Mouse (Mus musculus) thymus, adult 2 months (tissue): Measurements from ENCODE around the gene Optn. TPM values are rescaled to one million over a fixed set of nuclear protein-coding genes. Genes with fewer than 3 reads are reported as not detected.

Experiments used
- DNase-seq: peaks from one replicate; pipeline ENCODE4 v3.0.0; 2021
- H3K27ac ChIP-seq: fragments of 200-500 bp; 2 replicates; pipeline ENCODE4 v1.5.1; 2012; ENCODE audit warnings: low read length, control low read depth; ENCODE audit not compliant: control insufficient read depth, insufficient read depth
- H3K27me3 ChIP-seq: fragments of 200-500 bp; 2 replicates; pipeline ENCODE4 v1.6.1; 2012; ENCODE audit warnings: mild to moderate bottlenecking, low read length, moderate library complexity, mixed read lengths; ENCODE audit not compliant: control insufficient read depth, insufficient read depth
- H3K36me3 ChIP-seq: fragments of 200-500 bp; 2 replicates; pipeline ENCODE4 v1.6.1; 2012; ENCODE audit warnings: mild to moderate bottlenecking, low read length, moderate library complexity; ENCODE audit not compliant: control insufficient read depth, insufficient read depth
- H3K4me1 ChIP-seq: fragments of 200-500 bp; replicated peaks from 2 replicates; pipeline ENCODE4 v1.6.1; 2012; ENCODE audit warnings: low read length; ENCODE audit not compliant: control insufficient read depth, insufficient read depth
- H3K4me3 ChIP-seq: fragments of 200-500 bp; 2 replicates; pipeline ENCODE4 v1.5.1; 2012; ENCODE audit warnings: mild to moderate bottlenecking, low read length, control low read depth, moderate library complexity; ENCODE audit not compliant: control insufficient read depth, insufficient read depth
- CTCF ChIP-seq: fragments of 200-500 bp; IDR thresholded peaks from 2 replicates; pipeline ENCODE4 v1.5.1; 2012; ENCODE audit warnings: mild to moderate bottlenecking, control low read depth, low read length, moderate library complexity, borderline replicate concordance; ENCODE audit not compliant: control insufficient read depth, poor library complexity, insufficient read depth; ENCODE audit errors: extremely low read depth
- POLR2A ChIP-seq: fragments of 200-500 bp; IDR thresholded peaks from 2 replicates; pipeline ENCODE4 v1.6.1; 2012; ENCODE audit warnings: mild to moderate bottlenecking, low read length, control low read depth, moderate library complexity; ENCODE audit not compliant: control insufficient read depth, poor library complexity, insufficient read depth; ENCODE audit errors: extremely low read depth
- WGBS: fragments of 180-500 bp; shearing (Covaris S2); methylation state at CpG from one replicate; pipeline ENCODE4 v1.1.7; 2018; 5-methylcytosine and 5-hydroxymethylcytosine counted together
- polyA plus RNA-seq: library from polyadenylated mRNA; depleted of rRNA; stranded (reverse); fragments of >200 nt; gene quantifications from 2 replicates; pipeline ENCODE4 v1.2.3, GENCODE M21; 2012

Gene Optn
- polyA plus RNA-seq, 1 experiment: 1.4 TPM

DNA sequence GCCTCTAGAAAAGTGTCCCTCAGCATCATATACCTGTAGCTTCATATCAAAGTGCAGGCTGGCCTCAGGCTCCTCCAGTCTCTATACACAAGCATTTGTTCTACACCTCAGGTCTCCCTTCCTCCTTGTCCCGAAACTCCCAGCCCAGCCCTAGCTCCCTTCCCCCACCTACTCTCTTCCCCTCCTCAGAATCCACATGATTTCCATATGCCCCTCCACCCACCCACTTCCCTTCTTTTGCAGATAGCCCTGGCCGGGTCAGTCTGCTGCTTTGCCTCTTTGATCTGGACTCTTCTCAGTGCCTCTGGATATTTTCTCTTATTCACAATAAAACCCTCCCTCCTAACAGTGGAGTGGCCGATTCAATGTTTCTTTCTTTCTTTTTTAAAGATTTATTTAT, 19.5 kb downstream of the Optn start:
- 77% methylated on average over 3 of the region's 3 CpGs for WGBS
- no peak for DNase-seq

DNA sequence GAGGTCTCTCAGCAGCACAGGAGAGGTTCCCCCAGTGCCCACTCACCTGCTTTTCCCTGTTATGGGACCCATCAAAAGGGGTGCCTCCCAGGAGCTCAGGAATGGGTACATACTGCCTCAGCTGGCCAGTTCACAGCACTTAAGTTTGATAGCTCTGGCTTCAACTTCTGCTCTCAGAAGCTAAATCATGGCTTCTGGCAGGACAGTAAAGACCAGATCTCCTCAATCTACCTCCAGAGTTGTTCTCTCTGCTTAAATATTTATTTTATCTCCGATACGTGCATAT, 20.4 kb downstream of the Optn start:
- no peak overlapping the region for H3K27ac ChIP-seq
- TF ChIP-seq CTCF: no peak
- TF ChIP-seq POLR2A: no peak
- no peaks in the 10 kb centered on the region for H3K27me3 ChIP-seq
- H3K4me1 ChIP-seq: no peaks in the 10 kb centered on the region
- 100% methylated on average over 2 of the region's 2 CpGs for WGBS
- no peak overlapping the region for H3K4me3 ChIP-seq
- H3K36me3 ChIP-seq: no peaks in the 10 kb centered on the region
- no peak for DNase-seq

More for the DNA sequence above, 19.5 kb downstream of the Optn start:
- Histone ChIP-seq H3K27ac (no peak overlapping the region), H3K36me3 (no peaks in the 10 kb centered on the region), H3K27me3 (no peaks in the 10 kb centered on the region), H3K4me1 (no peaks in the 10 kb centered on the region), H3K4me3 (no peak overlapping the region)
- no peak for TF ChIP-seq POLR2A
- no peak for TF ChIP-seq CTCF

DNA sequence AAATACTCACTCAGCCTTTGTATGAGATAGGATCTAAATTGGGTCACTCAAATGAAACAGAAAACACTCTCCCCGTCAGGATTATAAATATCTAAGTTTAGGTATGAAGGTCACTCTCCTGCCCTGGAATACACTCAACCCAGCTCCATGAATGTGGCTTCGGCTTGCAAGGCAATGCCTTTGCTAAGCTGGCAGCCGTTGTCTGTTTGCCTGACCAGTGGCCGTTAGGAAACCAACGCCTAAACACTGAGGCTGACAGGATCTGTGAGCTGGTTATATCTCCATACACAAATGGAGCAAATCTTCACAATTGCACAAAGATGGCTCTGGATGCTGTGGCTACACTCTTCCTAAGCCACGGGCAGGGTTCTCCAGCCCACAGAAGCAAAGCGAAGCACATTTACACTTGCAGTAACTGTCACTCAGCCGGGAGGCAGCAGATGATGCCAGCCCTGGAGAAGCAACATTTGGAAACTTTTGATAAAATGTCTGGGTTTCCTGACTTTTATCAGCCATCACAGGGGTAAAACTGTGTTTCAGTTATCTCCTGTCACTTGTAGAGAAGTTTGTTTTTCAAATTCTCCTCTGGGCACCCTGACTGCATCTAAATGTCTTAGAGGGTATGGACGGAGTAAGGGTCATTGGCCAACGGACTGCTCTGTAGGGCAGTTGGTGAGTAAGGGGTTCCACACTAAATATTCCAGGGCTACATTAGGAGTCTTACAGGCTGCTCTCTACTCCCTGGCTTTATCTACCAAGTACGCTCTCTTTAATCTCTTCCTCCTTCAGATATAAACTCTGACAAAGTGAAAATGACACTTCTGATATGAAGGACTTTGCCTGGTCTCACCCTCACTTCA, 21.0 kb downstream of the Optn start:
- no peak overlapping the region for H3K27ac ChIP-seq
- H3K27me3 ChIP-seq: no peaks in the 10 kb centered on the region
- DNase-seq: no peak
- 91% methylated on average over 11 of the region's 11 CpGs for WGBS
- H3K36me3 ChIP-seq: no peaks in the 10 kb centered on the region
- no peak for TF ChIP-seq POLR2A
- TF ChIP-seq CTCF: no peak
- H3K4me3 ChIP-seq: no peak overlapping the region
- H3K4me1 ChIP-seq: no peaks in the 10 kb centered on the region

DNA sequence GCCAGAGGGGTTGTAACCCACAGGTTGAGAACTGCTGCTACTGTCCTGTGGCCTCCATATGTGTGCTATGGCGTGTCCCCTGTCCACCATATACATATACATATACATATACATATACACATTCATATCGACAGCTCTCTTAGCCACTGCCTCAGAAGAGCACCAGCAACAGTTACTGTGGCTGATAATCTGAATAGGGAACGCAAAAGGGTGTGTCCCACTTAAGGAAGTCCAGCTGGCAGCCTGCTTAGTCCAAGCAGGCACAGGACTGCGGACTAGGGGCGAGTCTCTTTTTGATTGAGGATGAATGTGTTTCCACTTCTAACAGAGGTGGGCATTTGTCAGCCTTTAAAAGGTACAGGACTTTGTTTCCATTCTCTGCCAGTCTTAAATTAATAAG, 22.0 kb downstream of the Optn start:
- H3K36me3 ChIP-seq: no peaks in the 10 kb centered on the region
- H3K27me3 ChIP-seq: no peaks in the 10 kb centered on the region
- H3K4me1 ChIP-seq: no peaks in the 10 kb centered on the region
- TF ChIP-seq CTCF (no peak), POLR2A (no peak)
- no peak for DNase-seq
- 95% methylated on average over 5 of the region's 5 CpGs for WGBS
- H3K27ac ChIP-seq: no peak overlapping the region
- no peak overlapping the region for H3K4me3 ChIP-seq

DNA sequence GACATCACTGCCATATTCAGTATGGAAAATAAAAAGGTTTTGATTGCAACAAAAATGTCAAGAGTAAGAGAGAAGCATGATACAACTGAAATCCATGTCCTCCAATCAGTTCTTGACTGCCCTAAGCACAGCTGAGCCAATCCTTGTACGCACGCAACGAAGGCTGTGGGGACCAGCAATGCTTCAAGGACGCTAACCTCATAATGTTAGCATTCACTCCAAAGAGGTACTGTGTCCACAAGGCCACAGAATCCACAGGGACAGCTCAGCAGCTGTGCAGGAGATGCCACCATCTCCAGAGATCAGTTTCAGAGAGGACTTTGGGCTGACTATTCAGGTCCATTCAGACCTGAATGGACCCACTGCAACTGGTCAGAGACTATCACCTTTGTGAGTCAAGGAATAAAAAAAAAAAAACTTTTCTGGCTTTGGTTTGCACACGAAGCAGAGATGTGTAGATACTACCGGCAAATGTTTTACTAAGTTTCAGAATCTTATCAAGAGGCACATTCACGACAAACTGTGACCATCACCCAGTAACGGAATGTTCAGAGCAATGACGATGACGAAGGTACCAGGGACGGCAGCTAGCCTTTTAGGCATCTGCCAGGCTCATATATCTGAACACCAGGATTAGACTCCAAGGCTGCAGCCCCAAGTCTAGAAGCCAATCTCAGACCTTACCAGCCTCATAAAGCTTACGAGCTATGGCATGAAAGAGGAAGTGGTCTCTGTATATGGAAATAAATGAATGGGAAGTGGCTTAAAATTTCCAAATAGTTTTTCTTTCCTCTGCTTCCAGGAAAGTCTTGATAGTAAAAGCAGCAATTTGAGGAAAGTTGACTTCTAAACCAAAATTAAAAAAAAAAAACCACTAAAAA, 23.3 kb downstream of the Optn start:
- 86% methylated on average over 12 of the region's 12 CpGs for WGBS
- no peaks in the 10 kb centered on the region for H3K36me3 ChIP-seq

DNA sequence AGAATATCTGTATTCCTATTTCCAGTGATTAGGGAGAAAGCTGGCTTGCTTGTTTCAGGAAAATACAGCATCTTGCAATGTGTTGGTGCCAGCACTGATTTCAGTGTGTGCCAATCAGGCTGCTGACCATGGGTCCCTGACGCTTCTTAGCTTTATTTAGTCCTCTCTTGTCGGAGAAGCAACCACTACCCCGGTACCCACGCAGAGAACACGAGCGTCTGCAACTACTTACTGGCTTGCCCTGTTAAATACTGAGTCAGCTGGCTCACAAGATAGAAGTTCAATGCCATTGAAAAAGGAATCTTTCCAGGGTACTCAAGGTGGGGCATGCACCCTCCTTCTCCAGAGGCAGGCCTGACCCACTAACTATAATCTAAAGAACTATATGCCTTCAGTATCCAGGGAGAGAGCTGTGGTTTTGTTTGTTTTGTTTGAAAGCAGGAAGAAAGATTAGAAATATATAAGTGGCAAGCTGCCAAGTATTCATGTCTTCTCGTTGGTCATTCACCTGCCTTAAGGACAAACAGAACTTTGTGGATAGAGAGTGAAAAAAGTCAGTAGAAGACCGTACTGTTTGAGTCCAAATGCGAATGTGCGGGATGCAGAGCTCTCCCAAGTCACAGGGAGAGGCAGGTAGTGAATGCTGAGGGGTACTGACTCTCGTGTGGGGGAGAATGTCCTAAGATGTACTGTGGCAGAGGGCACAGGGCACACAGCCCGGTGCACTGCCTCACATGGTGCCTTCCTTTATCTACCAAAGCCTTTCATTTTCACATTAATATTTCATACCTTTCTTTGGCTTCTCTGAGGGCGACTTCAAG, 24.3 kb downstream of the Optn start:
- no peak for DNase-seq
- H3K4me1 ChIP-seq: no peaks in the 10 kb centered on the region
- H3K27me3 ChIP-seq: no peaks in the 10 kb centered on the region
- no peak overlapping the region for H3K4me3 ChIP-seq
- no peak overlapping the region for H3K27ac ChIP-seq
- WGBS: 89% methylated on average over 13 of the region's 13 CpGs
- no peak for TF ChIP-seq CTCF
- TF ChIP-seq POLR2A: no peak
- H3K36me3 ChIP-seq: no peaks in the 10 kb centered on the region

More for the DNA sequence above, 23.3 kb downstream of the Optn start:
- Histone ChIP-seq H3K4me3 (no peak overlapping the region), H3K4me1 (no peaks in the 10 kb centered on the region), H3K27me3 (no peaks in the 10 kb centered on the region), H3K27ac (no peak overlapping the region)
- no peak for TF ChIP-seq CTCF
- no peak for TF ChIP-seq POLR2A
- no peak for DNase-seq
